In the genomic region with DNA sequence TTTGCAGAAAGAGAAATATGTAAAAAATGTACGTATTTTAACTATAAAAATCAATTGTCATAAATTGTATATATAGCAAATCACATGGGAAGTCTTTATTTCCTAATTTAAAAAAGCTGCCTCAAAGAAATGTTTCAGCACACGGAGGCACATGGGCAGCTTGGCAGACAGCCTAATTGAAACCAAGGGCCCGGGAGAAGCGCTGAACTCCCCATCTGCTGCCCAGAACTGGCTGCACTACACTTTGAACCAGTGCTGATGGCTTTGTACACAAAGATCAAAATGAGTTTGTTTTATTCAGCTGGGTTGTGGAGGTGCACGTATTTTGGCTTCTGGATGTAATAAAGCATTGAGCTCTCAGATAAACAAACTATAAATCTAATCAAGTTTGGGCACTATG, we compare ENCODE assay signal across 13 mouse cellular contexts.
DNase-seq lines count a peak whose midpoint lies in the region; ATAC-seq and TF ChIP-seq lines count a peak whose summit lies in the region.
"Had no signal": no experiment of that assay in that cellular context is flagged by ENCODE, and none has a peak within 500 bp of the region (broad histone marks: within the 10 kb centered on the region; RNA-seq: fewer than 3 reads in every experiment).

No protein-coding gene starts in this region.

- H3K4me1 ChIP-seq in cerebellum, adult 2 months (ENCODE audit: control insufficient read depth, insufficient read depth, low read length) = no peaks in the 10 kb centered on the region
- no peaks in the 10 kb centered on the region; the same call in 1 of the 2 replicates for H3K4me1 ChIP-seq in embryonic facial prominence, embryonic 14.5 days (ENCODE audit: control insufficient read depth, insufficient read depth, low read length)
- no peaks in the 10 kb centered on the region for H3K4me1 ChIP-seq in heart, embryonic 10.5 days
- H3K4me1 ChIP-seq: embryonic facial prominence, embryonic 15.5 days; heart, embryonic 12.5 days had no signal

- no peaks in the 10 kb centered on the region for H3K27me3 ChIP-seq in cerebellum, adult 2 months (ENCODE audit: control insufficient read depth, insufficient read depth, low read length)
- no peaks in the 10 kb centered on the region for H3K27me3 ChIP-seq in embryonic facial prominence, embryonic 14.5 days (replicated peaks; ENCODE audit: control insufficient read depth, insufficient read depth, low read length)
- no peaks in the 10 kb centered on the region for H3K27me3 ChIP-seq in heart, embryonic 10.5 days (ENCODE audit: insufficient read depth, poor library complexity, severe bottlenecking)
- H3K27me3 ChIP-seq: CH12.LX; embryonic facial prominence, embryonic 15.5 days; heart, embryonic 12.5 days; limb, embryonic 13.5 days had no signal

- no peak for TF ChIP-seq CTCF in cerebellum, adult 2 months (IDR thresholded peaks at IDR 0.05; ENCODE audit: borderline replicate concordance, insufficient read depth, low read depth, low read length)

- intact Hi-C loops in left cerebral cortex, postnatal 10 days (cut with DNase I) = no loop called here
- intact Hi-C loops in left cerebral cortex, postnatal 25 days (cut with DNase I) = no loop called here
- intact Hi-C loops in heart, postnatal 14 days (cut with DNase I) = no loop called here

- H3K9ac ChIP-seq in embryonic facial prominence, embryonic 14.5 days (ENCODE audit: low read depth, low read length) = no peak overlapping the region
- H3K9ac ChIP-seq: embryonic facial prominence, embryonic 15.5 days; heart, embryonic 12.5 days; limb, embryonic 13.5 days had no signal

- no peak overlapping the region for H3K27ac ChIP-seq in cerebellum, adult 2 months (ENCODE audit: insufficient read depth, low read length)
- no peak overlapping the region for H3K27ac ChIP-seq in embryonic facial prominence, embryonic 14.5 days (replicated peaks; ENCODE audit: low read depth, low read length)
- H3K27ac ChIP-seq in heart, embryonic 10.5 days = no peak overlapping the region
- H3K27ac ChIP-seq: embryonic facial prominence, embryonic 15.5 days; limb, embryonic 13.5 days had no signal

- peak; percentile 1 to 14 for DNase-seq in left cerebral cortex, postnatal 10 days (ENCODE audit: extremely low spot score in 1 of 2, low spot score in 2 of 2)
- no peak for DNase-seq in left cerebral cortex, postnatal 25 days (ENCODE audit: low spot score in 2 of 2)
- peak; percentile 56 for DNase-seq in brain, adult 2 months (ENCODE audit: low read depth, low spot score)
- peak; percentile 22 to 51 for DNase-seq in cerebellum, adult 2 months
- peak; percentile 76 for DNase-seq in embryonic facial prominence, embryonic 14.5 days (ENCODE audit: low spot score)
- DNase-seq in heart, embryonic 10.5 days (ENCODE audit: low spot score) = no peak
- no peak for DNase-seq in kidney, adult 9 months
- DNase-seq in heart, postnatal 14 days = no peak

- ATAC-seq in embryonic facial prominence, embryonic 14.5 days (ENCODE audit: low read depth) = no peak
- ATAC-seq: lung, postnatal 0 days had no signal

- TF ChIP-seq POLR2A in cerebellum, adult 2 months (IDR thresholded peaks at IDR 0.05; ENCODE audit: borderline replicate concordance, insufficient read depth, low read length) = no peak

- no peak overlapping the region for H3K4me3 ChIP-seq in cerebellum, adult 2 months (replicated peaks; ENCODE audit: insufficient read depth, low read depth, low read length)
- H3K4me3 ChIP-seq in embryonic facial prominence, embryonic 14.5 days (ENCODE audit: low read depth, low read length) = no peak overlapping the region
- H3K4me3 ChIP-seq in heart, embryonic 10.5 days = no peak overlapping the region
- H3K4me3 ChIP-seq: embryonic facial prominence, embryonic 15.5 days; heart, embryonic 12.5 days; limb, embryonic 13.5 days had no signal

- no peaks in the 10 kb centered on the region for H3K36me3 ChIP-seq in embryonic facial prominence, embryonic 14.5 days (ENCODE audit: control insufficient read depth, insufficient read depth, low read length)
- no peaks in the 10 kb centered on the region for H3K36me3 ChIP-seq in heart, embryonic 10.5 days
- H3K36me3 ChIP-seq: embryonic facial prominence, embryonic 15.5 days; heart, embryonic 12.5 days; limb, embryonic 13.5 days had no signal

- 20% methylated on average over 5 of the region's 5 CpGs for WGBS in cerebellum, adult 2 months
- WGBS in embryonic facial prominence, embryonic 14.5 days = 26% methylated on average over 5 of the region's 5 CpGs
- 78% methylated on average over 5 of the region's 5 CpGs for WGBS in heart, embryonic 10.5 days

- no peak overlapping the region for H3K4me2 ChIP-seq in embryonic facial prominence, embryonic 14.5 days (ENCODE audit: low read depth, low read length)
- H3K4me2 ChIP-seq: embryonic facial prominence, embryonic 15.5 days; heart, embryonic 12.5 days; limb, embryonic 13.5 days had no signal

- no peaks in the 10 kb centered on the region for H3K9me3 ChIP-seq in embryonic facial prominence, embryonic 14.5 days (ENCODE audit: control insufficient read depth, low read length)
- H3K9me3 ChIP-seq in heart, embryonic 10.5 days = no peaks in the 10 kb centered on the region
- H3K9me3 ChIP-seq: embryonic facial prominence, embryonic 15.5 days; heart, embryonic 12.5 days; limb, embryonic 13.5 days had no signal

Comparison
In these comparisons a context has a peak if more than half of its experiments do, and no peak if none do; other contexts are left out.
1. DNase-seq: peak in left cerebral cortex, postnatal 10 days (2 of 2), brain, adult 2 months (single experiment), cerebellum, adult 2 months (2 of 2) and embryonic facial prominence, embryonic 14.5 days (single experiment); none in left cerebral cortex, postnatal 25 days (0 of 2), heart, embryonic 10.5 days (single experiment), kidney, adult 9 months (single experiment) and heart, postnatal 14 days (0 of 2).